Mouse (Mus musculus) E14TG2a.4 (cell line): ENCODE measurements around the gene Sebox.

ENCODE experiments used
- CTCF ChIP-seq: conservative IDR thresholded peaks from 2 replicates; pipeline ENCODE4 v1.5.1; 2014; ENCODE audit warnings: low read length
- POU5F1 ChIP-seq: IDR thresholded peaks from 2 replicates; pipeline ENCODE4 v1.6.1; 2014; ENCODE audit warnings: low read length, borderline replicate concordance

- no peak for TF ChIP-seq POU5F1
- TF ChIP-seq CTCF: no peak
Observed at GRCm38 (mm10) chr11:78550168-78551058, 47.2 kb downstream of the Sebox start, which contains the start of gene Tmem97.
